Mouse (Mus musculus): ENCODE measurements around the gene Fas. TPM values are rescaled to one million over a fixed set of nuclear protein-coding genes. Genes with fewer than 3 reads are reported as not detected.

Gene Fas
- polyA plus RNA-seq, 1 experiment from 2014 or later: 2.4 TPM

DNA sequence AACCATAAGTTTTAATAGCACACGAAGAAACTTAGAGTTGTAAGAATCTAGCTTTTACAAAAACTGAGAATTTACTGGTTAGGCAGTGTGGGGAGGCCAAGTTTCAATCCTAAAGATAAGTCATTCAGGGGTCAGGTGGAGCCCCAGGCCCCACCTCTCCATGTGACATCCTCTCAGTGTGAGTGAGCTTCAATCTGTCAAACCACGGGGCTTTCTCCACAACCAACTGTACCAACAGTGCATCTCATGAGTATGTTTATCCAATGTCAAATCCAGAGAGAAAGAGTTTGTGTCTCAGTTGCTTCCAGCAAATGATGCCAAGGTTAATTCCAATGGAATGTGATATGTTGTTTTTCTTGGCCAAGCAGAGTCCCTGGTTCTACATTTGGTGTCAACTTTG lies 5.6 kb upstream of the Fas start:
- no peak overlapping the region for H3K4me3 ChIP-seq
- no peak for ATAC-seq (ENCODE audit: insufficient number of reproducible peaks, low FRiP score)
- H3K4me1 ChIP-seq (replicated peaks): peaks cover 3% of the 10 kb centered on the region; the same call in 1 of the 2 replicates
- H3K4me2 ChIP-seq: no peak overlapping the region
- peaks cover 4% of the 10 kb centered on the region; the same call in 1 of the 2 replicates for H3K27me3 ChIP-seq (replicated peaks)
- H3K27ac ChIP-seq (ENCODE audit: poor library complexity, severe bottlenecking): no peak overlapping the region
- H3K9ac ChIP-seq: no peak overlapping the region
- H3K9me3 ChIP-seq (replicated peaks): no peaks in the 10 kb centered on the region
- H3K36me3 ChIP-seq: no peaks in the 10 kb centered on the region
- 39% methylated on average over 2 of the region's 2 CpGs for whole genome bisulfite sequencing

DNA sequence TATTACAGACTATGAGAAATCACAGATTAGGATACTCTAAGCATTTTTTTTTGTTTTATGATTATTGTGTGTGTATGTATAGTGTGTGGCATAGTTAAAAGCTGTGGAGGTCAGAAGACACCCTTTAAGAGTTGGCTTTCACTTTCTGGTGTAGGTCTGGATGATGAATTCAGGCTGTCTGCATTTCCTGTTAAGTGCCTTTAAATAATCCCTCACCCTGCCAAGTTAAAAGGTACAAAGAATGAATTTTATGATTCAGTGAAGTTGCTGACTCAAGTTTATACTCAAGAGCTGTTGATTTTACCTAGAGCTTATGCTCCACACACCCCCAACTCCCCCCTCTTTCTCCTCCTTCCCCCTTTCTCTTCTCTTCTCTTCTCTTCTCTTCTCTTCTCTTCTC lies 3.2 kb upstream of the Fas start:
- Histone ChIP-seq H3K9me3 (replicated peaks) (no peaks in the 10 kb centered on the region), H3K27me3 (replicated peaks) (peaks cover 9% of the 10 kb centered on the region; the same call in 1 of the 2 replicates), H3K4me1 (replicated peaks) (peaks cover 3% of the 10 kb centered on the region; the same call in 1 of the 2 replicates), H3K4me2 (no peak overlapping the region), H3K9ac (no peak overlapping the region), H3K4me3 (no peak overlapping the region), H3K36me3 (no peaks in the 10 kb centered on the region), H3K27ac (ENCODE audit: poor library complexity, severe bottlenecking) (no peak overlapping the region)
- no peak for ATAC-seq (ENCODE audit: insufficient number of reproducible peaks, low FRiP score)

DNA sequence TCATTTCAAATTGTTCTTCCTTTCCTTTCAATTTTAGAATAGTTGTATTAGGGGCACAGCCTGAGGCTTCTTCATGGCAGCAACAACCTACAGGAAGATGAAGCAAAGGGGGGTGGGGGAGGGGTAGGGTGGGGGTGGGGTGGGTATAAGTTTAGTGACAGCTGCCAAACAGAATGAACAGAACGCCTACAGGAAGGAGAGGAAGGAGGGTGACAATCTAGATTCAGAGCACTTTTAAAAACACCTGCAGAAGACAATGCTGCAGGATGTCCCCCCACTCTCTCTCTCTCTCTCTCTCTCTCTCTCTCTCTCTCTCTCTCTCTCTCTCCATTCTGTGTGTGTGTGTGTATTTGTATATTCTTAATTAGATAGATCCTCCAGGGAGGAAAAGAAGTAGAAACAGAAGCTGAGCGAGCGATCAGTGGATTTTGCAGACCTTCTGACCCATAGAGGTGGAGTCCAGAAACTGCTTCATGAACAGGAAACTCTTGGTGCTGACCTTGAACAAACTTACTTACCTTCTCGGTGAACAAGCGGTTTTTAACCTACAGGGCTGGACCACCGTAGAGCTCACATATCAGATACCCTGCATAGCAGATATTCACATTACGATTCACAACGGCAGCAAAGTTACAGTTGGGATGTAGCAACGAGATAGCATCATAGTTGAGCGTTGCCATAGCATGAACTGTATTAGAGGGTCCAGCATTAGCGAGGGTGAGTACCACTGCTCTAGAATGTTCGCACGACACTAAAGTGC lies 2.6 kb upstream of the Fas start:
- no peak overlapping the region for H3K9ac ChIP-seq
- no peaks in the 10 kb centered on the region for H3K36me3 ChIP-seq
- H3K27me3 ChIP-seq (replicated peaks): peaks cover 10% of the 10 kb centered on the region; the same call in 1 of the 2 replicates
- H3K9me3 ChIP-seq (replicated peaks): no peaks in the 10 kb centered on the region
- no peak for ATAC-seq (ENCODE audit: insufficient number of reproducible peaks, low FRiP score)
- WGBS: 75% methylated on average over 13 of the region's 13 CpGs
- H3K4me1 ChIP-seq (replicated peaks): peaks cover 3% of the 10 kb centered on the region; the same call in 1 of the 2 replicates
- H3K4me2 ChIP-seq: no peak overlapping the region
- H3K4me3 ChIP-seq: no peak overlapping the region
- H3K27ac ChIP-seq (ENCODE audit: poor library complexity, severe bottlenecking): no peak overlapping the region

DNA sequence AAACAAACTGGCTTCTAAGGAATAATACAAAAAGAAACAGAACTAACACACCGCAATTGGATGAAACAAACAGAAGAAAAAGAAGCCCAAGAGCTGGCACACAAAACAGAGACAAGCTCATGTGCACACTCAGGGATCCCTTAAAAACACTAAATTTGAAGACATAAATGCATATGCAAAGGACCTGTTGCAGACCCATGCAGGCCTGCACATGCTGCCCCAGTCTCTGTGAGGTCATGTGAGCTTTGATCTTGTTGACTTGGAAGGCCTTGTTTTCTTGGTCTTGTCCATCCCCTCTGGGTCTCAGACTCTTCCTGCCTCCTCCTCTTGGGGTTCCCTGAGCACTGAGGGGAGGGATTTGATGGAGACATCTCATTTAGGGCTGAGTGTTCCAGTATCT lies 1.8 kb upstream of the Fas start:
- Histone ChIP-seq H3K4me3 (no peak overlapping the region), H3K9me3 (replicated peaks) (no peaks in the 10 kb centered on the region), H3K27me3 (replicated peaks) (peaks cover 11% of the 10 kb centered on the region; the same call in 1 of the 2 replicates), H3K36me3 (no peaks in the 10 kb centered on the region), H3K9ac (no peak overlapping the region), H3K4me1 (replicated peaks) (peaks cover 3% of the 10 kb centered on the region; the same call in 1 of the 2 replicates), H3K27ac (ENCODE audit: poor library complexity, severe bottlenecking) (no peak overlapping the region), H3K4me2 (no peak overlapping the region)
- WGBS: 91% methylated on average over 1 of the region's 1 CpGs
- no peak for ATAC-seq (ENCODE audit: insufficient number of reproducible peaks, low FRiP score)

DNA sequence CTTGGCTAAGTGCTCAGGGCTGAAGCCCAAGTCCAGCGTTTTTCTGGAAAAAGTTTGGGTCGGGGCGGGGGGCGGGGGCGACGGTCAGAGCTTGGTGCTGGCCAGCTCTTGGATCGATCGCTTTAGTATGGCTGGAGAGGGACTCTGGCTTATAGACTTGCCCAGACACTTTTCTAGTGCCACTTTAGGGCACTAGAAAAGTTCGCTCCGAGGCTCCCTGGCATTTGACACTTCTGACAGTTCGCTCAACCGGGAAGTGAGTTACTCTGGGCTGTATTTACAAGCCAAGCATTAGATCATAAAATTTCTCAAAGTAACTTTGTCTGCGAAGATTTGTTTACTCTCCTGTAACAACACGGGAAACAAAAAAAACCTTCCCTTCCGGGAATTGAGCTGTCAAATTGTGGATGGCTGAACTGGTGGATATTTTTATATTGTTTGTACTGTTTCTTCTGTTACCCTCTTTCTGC lies 441 bp downstream of the Fas start:
- no peak overlapping the region for H3K27ac ChIP-seq (ENCODE audit: poor library complexity, severe bottlenecking)
- ATAC-seq (ENCODE audit: insufficient number of reproducible peaks, low FRiP score): peak; percentile 6; the same call in 1 of the 2 replicates
- no peaks in the 10 kb centered on the region; the same call in 1 of the 2 replicates for H3K4me1 ChIP-seq (replicated peaks)
- H3K9ac ChIP-seq: peak overlapping the region; percentile 65
- H3K4me2 ChIP-seq: peak overlapping the region; percentile 89
- H3K36me3 ChIP-seq: no peaks in the 10 kb centered on the region
- H3K9me3 ChIP-seq (replicated peaks): no peaks in the 10 kb centered on the region
- WGBS: 12% methylated on average over 15 of the region's 15 CpGs
- peaks cover 11% of the 10 kb centered on the region; the same call in 1 of the 2 replicates for H3K27me3 ChIP-seq (replicated peaks)
- H3K4me3 ChIP-seq: peak overlapping the region; percentile 52

DNA sequence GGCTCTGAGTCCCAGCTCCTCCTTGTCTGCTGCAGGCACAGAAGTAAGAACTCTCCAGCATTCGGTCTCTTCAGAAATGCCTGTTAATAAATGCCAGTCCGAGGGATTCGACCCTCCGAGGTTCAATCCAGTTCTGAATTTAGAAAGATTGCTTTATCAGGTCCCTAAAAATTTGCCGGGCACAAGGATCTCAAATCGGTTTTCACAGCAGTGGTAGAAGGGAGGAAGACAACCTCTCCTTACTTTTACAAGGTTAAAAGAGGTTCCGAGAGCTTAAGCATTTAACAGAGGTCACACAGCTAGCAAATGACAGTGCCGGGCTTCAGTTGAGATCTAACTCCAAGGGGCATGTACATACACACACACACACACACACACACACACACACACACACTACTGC lies 913 bp downstream of the Fas start:
- no peak for ATAC-seq (ENCODE audit: insufficient number of reproducible peaks, low FRiP score)
- no peaks in the 10 kb centered on the region for H3K36me3 ChIP-seq
- peak overlapping the region; percentile 89 for H3K4me2 ChIP-seq
- H3K9ac ChIP-seq: no peak overlapping the region
- peaks cover 11% of the 10 kb centered on the region; the same call in 1 of the 2 replicates for H3K27me3 ChIP-seq (replicated peaks)
- no peak overlapping the region for H3K27ac ChIP-seq (ENCODE audit: poor library complexity, severe bottlenecking)
- H3K4me1 ChIP-seq (replicated peaks): no peaks in the 10 kb centered on the region; the same call in 1 of the 2 replicates
- no peaks in the 10 kb centered on the region for H3K9me3 ChIP-seq (replicated peaks)
- WGBS: 60% methylated on average over 8 of the region's 8 CpGs
- H3K4me3 ChIP-seq: peak overlapping the region; percentile 52

DNA sequence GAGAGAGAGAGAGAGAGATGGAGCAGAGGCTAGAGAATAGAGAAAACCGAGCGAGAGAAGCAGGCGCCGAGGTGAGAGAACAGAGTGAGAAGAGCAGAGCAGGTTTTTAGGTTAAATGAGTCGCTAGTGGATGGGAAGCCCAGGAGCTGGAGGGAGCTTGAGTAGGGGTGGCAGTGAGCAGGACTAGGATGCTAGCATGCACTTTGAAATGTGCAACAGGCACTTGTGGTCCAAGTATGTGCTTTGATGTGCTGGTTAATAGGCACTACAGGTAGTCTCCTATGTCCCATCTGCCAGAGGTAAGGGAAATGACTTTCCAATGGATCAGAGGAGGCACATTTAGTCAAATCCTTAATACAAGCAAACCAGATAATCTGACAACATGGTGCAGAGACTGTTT lies 1.5 kb downstream of the Fas start:
- Histone ChIP-seq H3K27me3 (replicated peaks) (peaks cover 11% of the 10 kb centered on the region; the same call in 1 of the 2 replicates), H3K4me1 (replicated peaks) (no peaks in the 10 kb centered on the region; the same call in 1 of the 2 replicates), H3K36me3 (no peaks in the 10 kb centered on the region), H3K4me2 (no peak overlapping the region), H3K4me3 (no peak overlapping the region), H3K9me3 (replicated peaks) (no peaks in the 10 kb centered on the region), H3K27ac (ENCODE audit: poor library complexity, severe bottlenecking) (no peak overlapping the region), H3K9ac (no peak overlapping the region)
- 65% methylated on average over 5 of the region's 5 CpGs for WGBS
- no peak for ATAC-seq (ENCODE audit: insufficient number of reproducible peaks, low FRiP score)

DNA sequence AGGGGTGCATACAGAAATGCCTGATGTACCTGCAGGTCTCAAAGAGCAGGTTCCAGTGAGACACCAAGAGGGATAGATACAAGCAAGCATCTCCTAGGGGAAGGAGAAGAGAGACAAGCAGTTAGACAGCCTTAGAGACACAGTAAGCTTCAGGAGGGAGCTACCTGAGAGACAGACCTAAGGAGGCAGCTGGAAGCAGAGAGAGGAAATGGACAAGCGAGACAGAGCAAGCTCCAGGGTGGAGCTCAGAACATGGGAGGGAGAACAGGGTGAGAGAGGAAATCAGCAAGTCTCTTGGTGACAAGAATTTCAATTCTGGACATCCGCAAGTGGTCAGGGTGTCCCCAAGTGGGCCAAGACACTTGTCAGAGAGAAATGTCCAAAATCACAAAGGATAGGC lies 2.2 kb downstream of the Fas start:
- Histone ChIP-seq H3K36me3 (no peaks in the 10 kb centered on the region), H3K4me1 (replicated peaks) (no peaks in the 10 kb centered on the region; the same call in 1 of the 2 replicates), H3K27ac (ENCODE audit: poor library complexity, severe bottlenecking) (no peak overlapping the region), H3K4me3 (no peak overlapping the region), H3K4me2 (no peak overlapping the region), H3K9ac (no peak overlapping the region), H3K27me3 (replicated peaks) (peaks cover 11% of the 10 kb centered on the region; the same call in 1 of the 2 replicates), H3K9me3 (replicated peaks) (no peaks in the 10 kb centered on the region)
- WGBS: 63% methylated on average over 2 of the region's 2 CpGs
- no peak for ATAC-seq (ENCODE audit: insufficient number of reproducible peaks, low FRiP score)

DNA sequence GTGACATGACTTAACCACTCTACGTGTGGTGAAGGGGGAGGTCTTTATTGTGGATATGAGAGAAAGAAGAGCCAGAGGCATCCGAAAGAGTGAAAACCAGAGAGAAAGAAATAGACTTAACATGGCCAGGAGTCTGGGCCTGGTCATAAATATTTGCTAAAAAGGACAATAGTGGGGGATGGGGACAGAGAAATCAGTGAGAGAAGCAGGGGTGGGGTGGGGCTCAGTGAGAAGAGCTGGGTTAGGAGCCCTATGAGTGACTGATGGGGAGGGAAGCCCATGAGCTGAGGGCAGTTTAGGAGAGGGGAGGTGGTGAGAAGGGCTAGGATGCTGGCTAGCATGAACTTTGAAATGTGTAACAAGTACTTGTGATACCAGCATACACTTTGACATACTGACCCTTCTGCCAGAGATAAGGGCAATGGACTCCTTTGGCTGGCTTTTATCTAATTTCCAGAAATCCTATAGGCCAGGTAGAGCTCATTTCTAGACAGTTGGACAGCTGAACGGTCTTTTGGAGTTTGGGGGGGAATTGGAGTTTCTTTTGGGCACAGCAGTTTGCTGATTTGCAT lies 3.0 kb downstream of the Fas start:
- Histone ChIP-seq H3K27me3 (replicated peaks) (peaks cover 11% of the 10 kb centered on the region; the same call in 1 of the 2 replicates), H3K4me1 (replicated peaks) (no peaks in the 10 kb centered on the region; the same call in 1 of the 2 replicates), H3K27ac (ENCODE audit: poor library complexity, severe bottlenecking) (no peak overlapping the region), H3K4me3 (no peak overlapping the region), H3K9me3 (replicated peaks) (no peaks in the 10 kb centered on the region), H3K36me3 (no peaks in the 10 kb centered on the region), H3K4me2 (no peak overlapping the region), H3K9ac (no peak overlapping the region)
- WGBS: 74% methylated on average over 3 of the region's 3 CpGs
- no peak for ATAC-seq (ENCODE audit: insufficient number of reproducible peaks, low FRiP score)

DNA sequence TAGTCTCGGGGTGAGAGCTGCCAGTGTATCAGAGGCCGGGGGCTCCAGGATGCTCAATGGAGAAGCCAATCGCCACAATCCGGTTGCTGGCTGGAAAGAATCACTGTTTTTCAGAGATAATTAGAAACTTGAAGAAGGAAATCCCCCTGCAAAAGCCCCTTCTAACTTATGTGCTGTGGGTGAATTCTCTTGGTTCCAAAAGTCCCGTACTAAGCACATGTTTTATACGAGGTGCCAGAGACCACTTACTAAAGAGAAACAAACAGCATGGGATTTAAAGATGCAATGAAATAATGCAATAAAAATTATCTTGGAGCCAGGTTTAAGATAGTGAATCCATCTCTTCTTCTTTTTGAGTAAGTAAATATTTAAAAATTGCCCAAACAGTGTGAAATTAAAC lies 5.0 kb downstream of the Fas start:
- H3K9me3 ChIP-seq (replicated peaks): no peaks in the 10 kb centered on the region
- peaks cover 13% of the 10 kb centered on the region for H3K4me1 ChIP-seq (replicated peaks)
- H3K4me3 ChIP-seq: no peak overlapping the region
- no peaks in the 10 kb centered on the region for H3K36me3 ChIP-seq
- H3K27me3 ChIP-seq (replicated peaks): peaks cover 11% of the 10 kb centered on the region; the same call in 1 of the 2 replicates
- no peak overlapping the region for H3K4me2 ChIP-seq
- no peak overlapping the region for H3K27ac ChIP-seq (ENCODE audit: poor library complexity, severe bottlenecking)
- ATAC-seq (ENCODE audit: insufficient number of reproducible peaks, low FRiP score): no peak
- H3K9ac ChIP-seq: no peak overlapping the region
- 55% methylated on average over 6 of the region's 6 CpGs for WGBS

DNA sequence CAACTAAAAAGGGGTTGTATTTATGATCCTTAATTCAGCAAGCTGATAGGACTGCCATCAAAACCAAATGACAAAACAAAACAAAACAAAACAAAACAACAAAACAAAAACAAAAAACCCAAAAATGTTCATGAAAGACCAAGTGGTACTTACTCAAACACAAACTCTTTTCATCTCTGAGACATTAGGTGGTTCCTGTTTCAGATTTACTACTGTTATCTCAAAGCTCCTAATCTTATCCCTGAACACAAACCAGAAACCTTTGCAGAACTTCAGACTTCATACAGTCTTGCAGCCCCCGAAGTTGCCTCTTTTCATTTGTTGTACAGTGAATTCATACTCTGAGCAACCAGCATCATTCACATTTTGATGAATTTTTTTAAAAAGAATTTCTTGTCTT lies 8.1 kb downstream of the Fas start:
- ATAC-seq (ENCODE audit: insufficient number of reproducible peaks, low FRiP score): no peak
- no peaks in the 10 kb centered on the region for H3K36me3 ChIP-seq
- WGBS: 23% methylated on average over 1 of the region's 1 CpGs

More for the DNA sequence above, 8.1 kb downstream of the Fas start:
- no peaks in the 10 kb centered on the region for H3K9me3 ChIP-seq (replicated peaks)
- no peak overlapping the region for H3K4me2 ChIP-seq
- H3K27ac ChIP-seq (ENCODE audit: poor library complexity, severe bottlenecking): no peak overlapping the region
- no peak overlapping the region for H3K9ac ChIP-seq
- H3K27me3 ChIP-seq (replicated peaks): no peaks in the 10 kb centered on the region
- no peak overlapping the region for H3K4me3 ChIP-seq
- H3K4me1 ChIP-seq (replicated peaks): peaks cover 13% of the 10 kb centered on the region

Data from heart, embryonic 12.5 days (tissue).